Mouse (Mus musculus) neural tube, embryonic 15.5 days (tissue): Measurements from ENCODE around the gene Cuzd1. TPM values are rescaled to one million over a fixed set of nuclear protein-coding genes. Genes with fewer than 3 reads are reported as not detected.

Experiments used
- ATAC-seq: fragments of 200-750 bp; cut with Nextera tagmentation; 2 replicates; pipeline ENCODE4 v1.8.0; 2017; ENCODE audit warnings: mild to moderate bottlenecking, moderate TSS enrichment, moderate library complexity; ENCODE audit not compliant: low FRiP score
- H3K27ac ChIP-seq: fragments of 300-500 bp; sonication (generic); replicated peaks from 2 replicates; pipeline ENCODE4 v1.5.1; 2015; ENCODE audit warnings: mild to moderate bottlenecking, inconsistent platforms
- H3K27me3 ChIP-seq: fragments of 300-500 bp; sonication (generic); replicated peaks from 2 replicates; pipeline ENCODE4 v1.6.1; 2015; ENCODE audit warnings: inconsistent platforms
- H3K36me3 ChIP-seq: fragments of 300-500 bp; sonication (generic); 2 replicates; pipeline ENCODE4 v1.6.1; 2015; ENCODE audit warnings: inconsistent platforms
- H3K4me1 ChIP-seq: fragments of 300-500 bp; sonication (generic); 2 replicates; pipeline ENCODE4 v1.6.1; 2015; ENCODE audit warnings: inconsistent platforms
- H3K4me2 ChIP-seq: fragments of 300-500 bp; sonication (generic); 2 replicates; pipeline ENCODE4 v1.6.1; 2015; ENCODE audit warnings: inconsistent platforms, mild to moderate bottlenecking, moderate library complexity
- H3K4me3 ChIP-seq: fragments of 300-500 bp; sonication (generic); replicated peaks from 2 replicates; pipeline ENCODE4 v1.5.1; 2015; ENCODE audit warnings: mild to moderate bottlenecking, inconsistent platforms
- H3K9ac ChIP-seq: fragments of 300-500 bp; sonication (generic); replicated peaks from 2 replicates; pipeline ENCODE4 v1.6.1; 2015; ENCODE audit warnings: mild to moderate bottlenecking, inconsistent platforms
- H3K9me3 ChIP-seq: fragments of 300-500 bp; sonication (generic); replicated peaks from 2 replicates; pipeline ENCODE4 v1.6.1; 2016; ENCODE audit warnings: inconsistent platforms
- WGBS: fragments of 180-500 bp; shearing (Covaris S2); methylation state at CpG from one replicate; pipeline ENCODE4 v1.1.7; 2015; ENCODE audit warnings: mixed read lengths; 5-methylcytosine and 5-hydroxymethylcytosine counted together
- polyA plus RNA-seq: library from polyadenylated mRNA; unstranded; fragments of >200 nt; fragmentation: Nextera tagmentation; extraction: Ambion mirVana; gene quantifications from 2 replicates; pipeline ENCODE4 v1.2.1, GENCODE M21; 2015

Gene Cuzd1
- polyA plus RNA-seq, 1 experiment from 2014 or later, result not detected

DNA sequence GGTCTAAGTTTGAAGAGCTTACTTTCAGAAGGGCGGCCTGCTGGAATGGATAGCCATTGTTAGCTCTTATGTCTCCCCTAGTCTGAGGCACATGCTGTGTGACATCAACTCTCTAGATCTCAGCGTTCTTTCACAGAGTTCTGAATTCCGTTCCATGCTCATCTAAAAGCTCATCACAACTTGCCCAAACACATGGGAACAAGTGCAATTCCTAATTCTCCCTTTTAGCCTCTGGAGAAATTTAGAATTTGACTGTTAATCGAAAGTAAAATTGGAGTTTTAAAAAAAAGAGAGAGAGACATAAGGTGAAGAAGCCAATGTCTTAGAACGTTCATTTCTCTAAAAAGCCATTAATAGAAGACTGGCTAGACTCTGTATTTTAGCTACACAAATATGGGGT is 7.3 kb upstream of the Cuzd1 start, which contains the start of gene Fam24b:
Gene Fam24b (minus strand): TSS at position 101 of the 400 bp plus-strand sequence.
- ATAC-seq, result no peak
- Histone ChIP-seq H3K27ac (no peak within 1 kb of the TSS), H3K4me3 (no peak within 1 kb of the TSS), H3K27me3 (no peaks in the 10 kb centered on the region), H3K4me2 (no peak within 1 kb of the TSS), H3K4me1 (no peaks in the 10 kb centered on the region), H3K9ac (no peak within 1 kb of the TSS), H3K9me3 (no peaks in the 10 kb centered on the region), H3K36me3 (no peaks in the 10 kb centered on the region)
- 96% methylated on average over 5 of the region's 5 CpGs for WGBS

DNA sequence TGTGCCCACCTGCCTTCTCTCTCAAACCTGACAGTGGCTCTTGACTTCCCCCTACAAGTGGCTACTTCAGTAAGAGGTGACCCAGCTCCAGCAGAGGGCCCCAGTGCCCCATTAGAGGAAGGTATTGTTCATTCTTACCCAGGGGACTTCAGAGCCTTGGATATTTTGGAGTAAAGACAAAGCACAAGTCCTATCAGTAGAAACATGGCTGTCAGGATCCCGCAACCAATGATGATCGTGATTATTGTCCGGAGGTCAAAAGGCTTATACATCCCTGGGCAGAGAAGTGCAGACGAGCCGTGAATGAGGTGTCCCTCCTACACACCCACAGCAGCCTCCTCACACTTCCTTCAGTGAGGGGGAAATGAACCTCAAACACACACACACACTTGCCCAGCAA is 5.0 kb upstream of the Cuzd1 start:
- no peak overlapping the region for H3K9ac ChIP-seq
- H3K4me3 ChIP-seq, result no peak overlapping the region
- no peaks in the 10 kb centered on the region for H3K9me3 ChIP-seq
- no peak for ATAC-seq
- no peak overlapping the region for H3K4me2 ChIP-seq
- no peaks in the 10 kb centered on the region for H3K36me3 ChIP-seq
- no peaks in the 10 kb centered on the region for H3K27me3 ChIP-seq
- WGBS, result 96% methylated on average over 5 of the region's 5 CpGs
- H3K4me1 ChIP-seq, result no peaks in the 10 kb centered on the region
- H3K27ac ChIP-seq, result no peak overlapping the region

DNA sequence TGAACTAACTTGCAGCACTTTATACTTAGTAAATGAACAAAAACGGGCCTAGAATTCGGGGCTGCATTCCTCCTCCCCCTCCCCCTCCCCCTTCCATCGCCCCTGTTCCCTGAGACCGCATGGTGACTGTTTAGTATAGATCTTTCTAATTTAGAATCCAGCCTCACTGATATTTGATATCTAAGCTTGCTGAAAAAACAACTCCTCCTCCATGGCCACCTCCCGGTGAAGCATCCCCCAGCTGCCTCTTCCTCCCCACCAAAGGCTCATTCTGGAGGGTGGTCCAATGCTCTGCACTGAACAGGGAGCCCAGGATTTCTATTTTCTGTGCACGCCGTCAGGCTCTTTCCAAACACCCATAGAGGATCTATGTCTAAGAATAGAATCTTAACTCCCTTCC is 3.8 kb downstream of the Cuzd1 start:
- 93% methylated on average over 5 of the region's 7 CpGs for WGBS
- Histone ChIP-seq H3K9me3 (no peaks in the 10 kb centered on the region), H3K27me3 (no peaks in the 10 kb centered on the region), H3K27ac (no peak overlapping the region), H3K4me3 (no peak overlapping the region), H3K36me3 (no peaks in the 10 kb centered on the region), H3K9ac (no peak overlapping the region), H3K4me2 (no peak overlapping the region), H3K4me1 (no peaks in the 10 kb centered on the region)
- ATAC-seq, result no peak

DNA sequence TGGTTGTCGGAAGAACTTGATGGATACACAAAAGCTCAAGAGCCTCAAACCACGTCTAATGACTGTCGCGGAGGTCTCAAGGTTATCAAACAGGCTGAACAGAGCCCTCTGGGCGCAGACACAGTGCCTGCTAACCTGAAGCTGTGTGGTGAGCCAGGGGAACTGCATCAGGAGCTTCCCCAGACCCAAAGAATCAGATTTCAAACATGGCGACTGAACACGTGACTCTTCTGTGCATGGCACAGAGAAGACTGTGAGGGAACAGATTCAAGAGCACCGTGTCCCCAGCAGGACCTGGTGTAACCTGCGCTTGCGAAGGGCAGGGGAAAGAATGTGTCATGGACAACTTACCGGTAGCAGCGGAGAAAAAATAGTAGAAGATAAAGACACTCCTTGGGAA is 4.5 kb downstream of the Cuzd1 start:
- Histone ChIP-seq H3K4me1 (no peaks in the 10 kb centered on the region), H3K36me3 (no peaks in the 10 kb centered on the region), H3K27ac (no peak overlapping the region), H3K4me2 (no peak overlapping the region), H3K9ac (no peak overlapping the region), H3K4me3 (no peak overlapping the region), H3K27me3 (no peaks in the 10 kb centered on the region), H3K9me3 (no peaks in the 10 kb centered on the region)
- no peak for ATAC-seq
- 81% methylated on average over 12 of the region's 12 CpGs for WGBS

- no peak overlapping the region for H3K4me2 ChIP-seq
- H3K9me3 ChIP-seq, result no peaks in the 10 kb centered on the region
- H3K27ac ChIP-seq, result no peak overlapping the region
- H3K27me3 ChIP-seq, result no peaks in the 10 kb centered on the region
- no peak overlapping the region for H3K4me3 ChIP-seq
- no peaks in the 10 kb centered on the region for H3K4me1 ChIP-seq
- no peaks in the 10 kb centered on the region for H3K36me3 ChIP-seq
- ATAC-seq, result no peak
- 89% methylated on average over 7 of the region's 7 CpGs for WGBS
- no peak overlapping the region for H3K9ac ChIP-seq
Measured at GRCm38 (mm10) chr7:131314493-131314892, 7.6 kb downstream of the Cuzd1 start.

DNA sequence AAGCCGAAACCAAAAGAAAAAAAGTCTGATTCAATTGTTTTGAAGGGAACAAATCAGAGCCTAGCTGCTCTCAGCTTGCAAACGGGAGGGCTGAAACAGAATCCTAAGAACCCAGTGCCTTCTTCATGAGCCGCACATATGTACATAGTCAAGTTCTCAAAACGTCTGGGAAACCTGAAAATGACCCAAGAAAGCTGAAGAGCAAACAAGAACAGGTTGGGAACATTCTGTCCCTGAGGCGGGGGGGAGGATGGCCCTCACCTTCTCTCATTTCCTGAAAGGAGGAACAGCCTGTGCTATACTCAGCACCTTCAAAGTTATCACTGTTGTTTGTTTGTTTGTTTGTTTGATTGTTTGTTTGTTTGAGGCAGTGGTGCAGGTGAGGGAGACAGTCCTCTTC is 15.4 kb downstream of the Cuzd1 start:
- no peaks in the 10 kb centered on the region for H3K27me3 ChIP-seq
- H3K4me2 ChIP-seq, result no peak overlapping the region
- WGBS, result 81% methylated on average over 5 of the region's 5 CpGs
- no peak overlapping the region for H3K4me3 ChIP-seq
- ATAC-seq, result no peak
- no peak overlapping the region for H3K9ac ChIP-seq
- no peaks in the 10 kb centered on the region for H3K9me3 ChIP-seq
- H3K4me1 ChIP-seq, result no peaks in the 10 kb centered on the region
- no peak overlapping the region for H3K27ac ChIP-seq
- no peaks in the 10 kb centered on the region for H3K36me3 ChIP-seq

GRCm38 (mm10) chr7:131303340-131303739 is 18.8 kb downstream of the Cuzd1 start:
- no peak overlapping the region for H3K4me3 ChIP-seq
- no peaks in the 10 kb centered on the region for H3K9me3 ChIP-seq
- H3K27me3 ChIP-seq, result no peaks in the 10 kb centered on the region
- H3K27ac ChIP-seq, result no peak overlapping the region
- H3K36me3 ChIP-seq, result no peaks in the 10 kb centered on the region
- no peak for ATAC-seq
- no peaks in the 10 kb centered on the region for H3K4me1 ChIP-seq
- no peak overlapping the region for H3K9ac ChIP-seq
- no peak overlapping the region for H3K4me2 ChIP-seq
- 76% methylated on average over 8 of the region's 8 CpGs for WGBS

DNA sequence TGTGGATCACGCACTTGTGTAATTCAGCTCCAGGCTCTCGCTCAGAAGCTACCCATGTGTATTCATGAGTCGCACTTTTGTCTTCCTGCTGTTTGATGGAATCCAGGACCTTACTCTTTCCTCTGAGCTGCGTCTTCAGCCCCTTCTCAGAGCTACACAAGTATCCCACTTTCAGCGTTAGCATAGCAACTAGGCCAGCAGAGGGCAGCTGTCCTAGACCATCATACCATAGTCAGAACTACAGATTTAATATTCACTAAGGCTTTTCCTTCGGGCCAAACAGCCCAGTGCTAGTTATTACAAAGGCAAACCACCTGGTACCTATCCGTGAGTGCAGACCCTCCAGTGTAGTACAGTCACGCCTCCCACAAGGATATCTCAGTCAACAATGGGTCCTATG is 24.9 kb downstream of the Cuzd1 start:
- ATAC-seq, result no peak
- 82% methylated on average over 8 of the region's 8 CpGs for WGBS

GRCm38 (mm10) chr7:131265851-131266250 is 56.2 kb downstream of the Cuzd1 start:
- no peak for ATAC-seq
- no peaks in the 10 kb centered on the region for H3K27me3 ChIP-seq
- no peak overlapping the region for H3K4me2 ChIP-seq
- no peak overlapping the region for H3K27ac ChIP-seq
- no peak overlapping the region for H3K9ac ChIP-seq
- no peaks in the 10 kb centered on the region for H3K4me1 ChIP-seq
- H3K9me3 ChIP-seq, result no peaks in the 10 kb centered on the region
- no peaks in the 10 kb centered on the region for H3K36me3 ChIP-seq
- H3K4me3 ChIP-seq, result no peak overlapping the region
- WGBS, result 71% methylated on average over 4 of the region's 4 CpGs

More for the DNA sequence above, 24.9 kb downstream of the Cuzd1 start:
- no peaks in the 10 kb centered on the region for H3K36me3 ChIP-seq
- no peaks in the 10 kb centered on the region for H3K9me3 ChIP-seq
- no peak overlapping the region for H3K4me3 ChIP-seq
- no peak overlapping the region for H3K4me2 ChIP-seq
- H3K27ac ChIP-seq, result no peak overlapping the region
- no peaks in the 10 kb centered on the region for H3K27me3 ChIP-seq
- no peak overlapping the region for H3K9ac ChIP-seq
- no peaks in the 10 kb centered on the region for H3K4me1 ChIP-seq

GRCm38 (mm10) chr7:131264251-131264650 is 57.8 kb downstream of the Cuzd1 start:
- Histone ChIP-seq H3K4me2 (no peak overlapping the region), H3K27me3 (no peaks in the 10 kb centered on the region), H3K4me1 (no peaks in the 10 kb centered on the region), H3K9ac (no peak overlapping the region), H3K9me3 (no peaks in the 10 kb centered on the region), H3K4me3 (no peak overlapping the region), H3K36me3 (no peaks in the 10 kb centered on the region), H3K27ac (no peak overlapping the region)
- ATAC-seq, result no peak
- 85% methylated on average over 4 of the region's 4 CpGs for WGBS

- Histone ChIP-seq H3K9ac (no peak overlapping the region), H3K27me3 (no peaks in the 10 kb centered on the region), H3K9me3 (no peaks in the 10 kb centered on the region), H3K4me2 (no peak overlapping the region), H3K27ac (no peak overlapping the region), H3K36me3 (no peaks in the 10 kb centered on the region), H3K4me3 (no peak overlapping the region), H3K4me1 (no peaks in the 10 kb centered on the region)
- 66% methylated on average over 6 of the region's 6 CpGs for WGBS
- no peak for ATAC-seq
Measured at GRCm38 (mm10) chr7:131260946-131261345, 61.1 kb downstream of the Cuzd1 start.
